Mouse (Mus musculus) megakaryocyte, embryonic 14.5 days (primary cell): ENCODE data around the gene Afdn.

ENCODE experiments used
- FLI1 ChIP-seq: IDR thresholded peaks from 2 replicates; pipeline ENCODE4 v1.6.1; 2012; ENCODE audit warnings: low read length, inconsistent platforms, mixed read lengths
- GATA1 ChIP-seq: IDR thresholded peaks from 3 replicates; pipeline ENCODE4 v1.6.1; 2012; ENCODE audit warnings: mixed read lengths, low read length, inconsistent platforms, borderline replicate concordance

DNA sequence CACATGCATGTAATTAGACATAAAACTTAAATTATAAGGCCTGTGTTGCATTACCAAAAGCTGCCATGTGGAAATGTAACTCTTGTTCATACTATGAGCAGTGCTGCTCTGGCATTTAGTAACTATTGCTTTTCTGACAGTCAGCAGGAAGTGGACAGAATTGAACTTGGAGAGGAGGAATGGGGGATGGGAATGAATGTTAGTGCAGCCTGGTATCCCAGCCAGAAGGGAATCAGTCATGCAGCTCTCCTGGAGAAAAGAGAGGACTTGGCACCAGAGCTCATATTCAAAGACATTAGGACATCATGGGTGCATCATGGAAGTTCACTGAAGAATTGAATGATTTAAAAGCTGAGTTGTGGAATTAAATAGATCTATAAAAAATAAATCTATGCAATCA is 117.1 kb downstream of the Afdn start:
- TF ChIP-seq GATA1 (no peak), FLI1 (no peak)
